Mouse (Mus musculus) adrenal gland, postnatal 36 days (tissue): ENCODE results near the gene Kazn. TPM values are rescaled to one million over a fixed set of nuclear protein-coding genes. Genes with fewer than 3 reads are reported as not detected.

ENCODE experiments used
- DNase-seq, 2 experiments: peaks; one replicate each; pipeline ENCODE4 v3.0.0; 2021; ENCODE audit warnings: mixed read lengths in 1 of 2
- total RNA-seq, 2 experiments: library from RNA; stranded (reverse); gene quantifications; 2 replicates each; pipeline ENCODE4 v1.2.3; 2021

Kazn gene
- total RNA-seq, 2 experiments from 2014 or later = 21.7 to 25.1 TPM

- DNase-seq = peak; percentile 63 to 68
These were observed 3.7 kb upstream of the Kazn start for GRCm38 (mm10) chr4:142242750-142243383.

- no peak for DNase-seq
These were observed 3.0 kb upstream of the Kazn start for GRCm38 (mm10) chr4:142242164-142242563.

DNA sequence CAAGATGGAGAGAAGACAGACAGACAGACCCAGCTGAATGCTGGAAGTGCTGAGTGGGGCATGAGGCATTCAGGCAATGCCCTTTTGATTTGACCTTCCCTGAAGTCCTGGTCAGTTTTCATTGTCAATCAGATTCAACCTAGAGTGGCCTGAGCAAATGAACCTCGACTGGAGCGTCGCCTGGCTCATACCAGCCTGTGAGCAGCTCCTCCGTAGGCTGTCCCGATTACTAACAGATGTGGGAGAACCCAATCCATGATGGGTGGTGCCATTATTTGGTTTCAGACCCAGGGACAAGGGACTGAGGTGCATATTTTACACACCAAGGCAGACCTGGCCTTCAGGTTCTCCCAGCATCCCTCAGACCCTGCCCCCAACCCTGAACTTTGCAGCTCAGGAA lies 1.7 kb upstream of the Kazn start:
- DNase-seq = no peak

DNA sequence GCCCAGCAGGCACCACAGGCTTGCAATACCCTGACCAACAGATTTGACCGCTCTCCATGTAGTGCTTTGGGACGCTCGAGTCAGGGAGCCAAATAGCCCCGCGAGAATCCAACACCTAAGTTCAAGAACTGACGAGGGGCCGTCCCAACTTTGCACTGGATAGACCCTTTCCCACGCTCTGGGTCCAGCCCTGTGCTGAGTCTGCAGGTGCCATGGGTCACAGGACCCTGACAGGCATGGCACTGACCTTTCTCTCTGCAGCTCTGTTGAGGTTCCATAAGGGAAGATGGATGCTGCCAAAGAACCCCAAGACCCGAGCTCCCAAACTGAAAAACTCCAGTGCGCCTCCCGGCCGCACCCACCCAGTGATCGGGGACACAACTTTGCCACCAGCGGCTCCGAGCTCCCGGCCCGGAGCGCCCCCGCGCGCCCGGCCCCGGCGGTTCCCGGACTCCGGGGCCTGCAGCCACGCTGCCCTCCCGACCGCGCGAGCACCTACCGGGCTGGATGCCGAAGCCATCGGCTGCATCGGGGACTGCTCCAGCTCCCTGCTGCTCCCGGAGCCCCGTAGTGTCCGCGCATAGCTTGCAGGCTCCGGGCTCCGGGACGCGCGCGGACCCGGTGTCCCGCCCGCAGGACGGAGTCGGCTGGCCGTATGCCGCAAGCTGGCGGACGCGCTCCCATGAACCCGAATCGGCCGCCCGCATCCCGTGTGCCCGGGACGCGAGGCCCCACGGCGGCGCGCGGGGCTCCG lies 538 bp downstream of the Kazn start:
- peak; percentile 77 to 87 for DNase-seq

DNA sequence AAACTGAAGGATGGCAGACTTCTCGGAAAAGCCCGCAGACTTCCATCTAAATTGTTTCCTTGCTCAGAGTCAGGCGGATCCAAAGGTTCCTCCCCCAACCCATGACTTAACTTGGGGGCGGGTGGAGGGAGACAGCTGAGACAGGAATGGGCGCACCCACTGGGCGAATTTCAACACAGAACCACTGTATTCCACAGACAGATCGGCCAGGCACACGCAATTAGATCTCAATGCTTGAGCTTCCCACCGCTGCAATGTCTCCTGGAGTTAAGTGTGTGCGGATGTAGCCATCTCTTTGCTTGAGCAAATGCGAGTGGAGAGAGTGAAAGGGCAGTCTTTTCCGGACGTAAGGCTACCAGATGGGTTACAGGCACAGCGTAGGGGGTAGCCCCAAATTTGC lies 1.2 kb downstream of the Kazn start:
- DNase-seq = peak; percentile 52 to 55

- DNase-seq = no peak
These were observed 2.5 kb downstream of the Kazn start for GRCm38 (mm10) chr4:142236681-142237080.

DNA sequence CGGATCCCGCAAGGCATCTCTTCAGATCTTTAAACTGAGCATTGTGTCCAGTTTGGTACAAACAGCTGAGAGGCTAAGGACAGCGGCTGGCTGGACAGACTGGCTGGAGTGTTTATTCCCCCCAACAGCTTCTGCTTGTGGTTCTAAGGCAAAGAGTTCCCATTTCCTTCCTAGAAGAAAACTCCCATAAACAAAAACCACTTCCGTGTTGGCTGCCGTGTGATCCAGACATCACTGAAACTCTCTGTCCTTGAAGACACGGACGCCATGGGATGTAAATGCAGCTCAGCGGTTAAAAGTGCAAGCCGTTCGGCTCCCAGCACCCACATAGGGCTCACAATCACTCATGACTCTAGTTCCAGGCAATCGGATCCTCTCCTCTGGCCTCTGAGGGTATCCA lies 3.8 kb downstream of the Kazn start:
- DNase-seq = no peak

- DNase-seq = no peak
These were observed 4.4 kb downstream of the Kazn start for GRCm38 (mm10) chr4:142234828-142235227.

DNA sequence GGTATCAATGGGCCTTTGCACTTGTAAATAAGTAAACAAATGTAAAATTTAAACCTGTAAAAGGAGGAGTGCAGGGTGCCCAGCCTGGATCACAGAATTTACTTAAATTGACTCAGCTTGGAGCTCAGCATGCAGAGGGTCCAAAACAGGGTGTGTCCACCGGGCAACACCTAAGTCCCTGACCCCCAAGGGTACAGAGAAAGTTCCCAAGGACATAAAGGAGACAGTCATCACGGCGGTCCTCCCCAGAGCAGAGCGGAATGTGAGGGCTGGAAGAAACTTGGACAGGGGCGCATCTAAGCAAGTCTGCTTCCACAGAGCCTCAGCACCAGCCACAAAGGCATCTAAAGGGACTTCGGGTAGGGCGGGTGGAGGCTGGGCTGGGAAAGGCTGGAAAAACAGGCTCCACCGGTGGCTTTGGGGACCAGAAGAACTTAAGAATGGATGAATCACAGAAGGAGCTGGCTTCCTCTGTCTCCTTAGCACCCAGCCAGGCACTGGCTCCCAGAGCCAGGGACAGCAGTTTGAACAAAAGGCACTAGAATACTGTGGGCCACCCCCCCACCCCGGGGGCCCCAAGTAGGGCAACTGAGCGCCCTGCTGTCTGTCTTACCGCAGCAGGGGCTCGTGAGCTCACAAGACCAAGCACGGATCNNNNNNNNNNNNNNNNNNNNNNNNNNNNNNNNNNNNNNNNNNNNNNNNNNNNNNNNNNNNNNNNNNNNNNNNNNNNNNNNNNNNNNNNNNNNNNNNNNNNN lies 10.2 kb downstream of the Kazn start:
- DNase-seq = no peak

DNA sequence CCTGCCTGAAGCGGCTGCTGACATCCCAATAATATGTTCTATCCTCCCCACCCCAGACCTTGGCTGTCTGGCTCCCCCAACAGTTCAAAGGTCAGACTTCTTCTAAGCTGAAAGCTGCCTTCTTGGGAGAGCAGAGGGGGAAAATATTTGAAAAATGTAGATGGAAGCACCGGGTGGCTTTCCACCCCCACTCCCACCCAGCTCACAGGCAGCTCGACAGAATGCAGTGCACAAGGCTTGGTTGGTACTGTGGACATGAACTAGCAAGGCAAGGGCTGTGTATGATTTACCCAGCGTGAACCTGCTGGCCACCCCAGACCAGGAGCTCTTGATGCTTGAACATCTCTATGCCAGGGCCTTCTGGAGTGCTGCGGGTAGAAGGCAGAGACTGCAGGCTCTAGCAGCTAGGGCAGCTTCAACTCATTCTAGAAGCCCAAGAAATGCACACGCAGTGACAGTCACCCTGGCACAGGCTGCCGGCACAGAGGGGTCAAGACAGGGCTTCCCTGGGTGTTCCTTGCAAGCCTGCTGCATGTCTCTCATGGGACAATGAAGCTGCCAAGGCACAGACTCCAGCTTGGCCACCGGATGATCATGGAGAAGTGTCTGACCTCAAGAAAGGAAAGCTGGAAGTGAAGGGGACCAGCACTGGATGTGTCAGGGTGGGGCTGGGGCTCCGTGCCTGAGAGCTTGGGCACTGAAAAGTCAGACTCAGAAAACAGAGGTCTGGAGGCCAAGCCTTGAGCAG lies 15.1 kb downstream of the Kazn start:
- DNase-seq = no peak

DNA sequence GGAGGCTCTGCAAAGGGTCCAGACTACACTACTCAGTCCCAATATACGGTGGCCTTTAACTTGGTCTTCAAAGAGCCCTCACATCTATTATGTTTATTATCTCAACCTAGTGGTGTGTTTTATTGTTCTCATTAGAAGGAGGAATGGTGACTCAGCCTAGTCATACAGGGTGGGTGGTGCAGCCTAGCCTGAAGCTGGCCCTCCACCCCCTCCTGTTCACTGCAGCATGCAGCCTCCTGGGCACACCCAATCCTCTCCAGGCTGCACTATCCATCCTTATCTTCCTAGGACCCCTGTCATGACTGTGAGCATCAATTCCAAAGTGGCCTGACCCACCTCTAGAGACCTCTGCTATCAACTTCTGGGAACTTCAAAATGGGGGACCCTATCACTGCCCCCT lies 16.8 kb downstream of the Kazn start:
- no peak for DNase-seq

DNA sequence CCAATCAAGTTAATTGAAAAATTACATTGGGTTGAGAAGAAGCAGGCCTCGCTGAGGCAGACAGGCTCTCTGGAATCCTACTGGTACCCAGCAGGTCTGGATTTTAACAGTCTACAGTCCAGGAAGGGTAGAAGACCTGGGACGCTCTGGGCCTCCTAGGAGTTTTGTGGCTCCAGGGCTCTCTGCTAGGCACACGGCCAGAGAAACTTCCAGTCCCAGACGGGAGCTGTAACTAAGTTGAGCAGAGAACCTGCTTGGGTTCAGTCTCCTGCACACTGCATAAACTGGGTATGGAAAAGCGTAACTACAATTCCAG lies 17.5 kb downstream of the Kazn start:
- no peak for DNase-seq

DNA sequence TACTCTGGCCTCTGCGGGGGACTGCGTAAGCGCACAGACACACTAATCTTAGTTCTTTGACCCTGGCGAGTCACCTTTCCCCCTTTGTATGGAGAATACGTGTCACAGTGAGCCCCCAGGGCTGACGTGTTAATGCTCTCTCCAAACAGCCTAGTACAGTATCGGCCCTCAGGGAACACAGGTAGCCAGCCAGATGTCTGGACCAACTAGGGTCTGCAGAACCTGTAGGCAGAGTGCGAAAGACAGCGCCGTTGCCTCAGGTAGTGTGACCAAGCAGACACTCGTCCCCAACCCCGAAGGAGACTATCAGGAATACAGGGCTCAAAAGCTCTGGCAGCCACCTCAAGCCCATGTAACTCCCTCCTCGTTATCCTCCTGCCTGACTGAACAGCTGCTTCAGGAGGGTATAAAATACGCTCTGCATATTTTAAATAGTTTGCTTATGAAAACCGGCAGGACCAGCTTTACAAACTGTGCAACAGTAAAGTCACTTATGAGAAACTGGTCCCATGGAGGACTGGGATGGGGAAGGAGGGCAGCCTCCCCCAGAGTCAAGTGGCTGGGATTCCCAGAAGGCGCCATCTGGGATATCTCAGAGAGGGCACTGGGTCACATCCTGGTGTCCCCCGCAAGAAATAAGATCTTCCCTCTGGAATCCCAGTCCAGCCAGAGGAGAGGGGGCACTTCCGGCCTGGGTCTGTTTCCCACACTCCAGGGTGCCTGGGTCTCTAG lies 18.0 kb downstream of the Kazn start:
- no peak for DNase-seq

DNA sequence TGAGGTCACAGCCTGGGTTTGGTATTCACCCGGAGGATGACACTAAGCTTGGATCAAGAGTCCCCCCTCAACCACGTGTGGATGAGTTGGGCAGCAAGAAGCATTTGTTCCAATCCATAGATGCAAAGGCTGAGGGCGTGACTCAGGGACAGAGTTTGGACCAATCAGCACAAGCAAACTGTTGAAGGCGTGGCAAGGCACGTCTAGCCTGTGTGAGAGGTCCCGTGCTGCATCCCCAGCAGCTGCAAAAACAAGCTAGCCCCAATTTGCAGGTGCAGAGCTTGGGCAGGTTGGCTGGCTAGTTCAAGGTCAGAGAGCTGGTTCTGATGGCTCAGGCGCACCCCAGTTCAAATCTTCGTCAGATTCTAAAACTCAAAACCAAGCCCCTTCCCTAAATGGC lies 20.2 kb downstream of the Kazn start:
- DNase-seq = no peak

DNA sequence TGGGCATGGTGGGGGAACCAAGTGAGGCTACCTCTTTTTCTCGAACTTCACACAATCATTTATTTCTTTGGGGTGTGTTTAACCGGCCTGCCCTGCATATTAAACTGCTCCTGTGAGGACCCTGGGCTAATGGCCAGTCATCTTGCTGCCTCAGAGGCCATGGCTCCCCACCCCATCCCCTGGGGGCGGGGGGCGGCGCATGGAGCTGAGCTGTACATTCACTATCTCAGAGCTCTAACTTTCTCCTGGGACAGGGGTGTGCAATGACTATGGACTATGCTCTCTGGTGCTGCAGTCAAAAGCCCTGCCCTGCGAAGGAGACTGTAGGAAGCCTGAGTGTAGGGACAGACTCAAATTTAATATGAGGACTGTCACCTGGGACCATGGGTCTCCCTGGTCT lies 22.2 kb downstream of the Kazn start:
- no peak for DNase-seq

- DNase-seq = peak; percentile 41 to 43
These were observed 23.4 kb downstream of the Kazn start for GRCm38 (mm10) chr4:142215760-142216159.

DNA sequence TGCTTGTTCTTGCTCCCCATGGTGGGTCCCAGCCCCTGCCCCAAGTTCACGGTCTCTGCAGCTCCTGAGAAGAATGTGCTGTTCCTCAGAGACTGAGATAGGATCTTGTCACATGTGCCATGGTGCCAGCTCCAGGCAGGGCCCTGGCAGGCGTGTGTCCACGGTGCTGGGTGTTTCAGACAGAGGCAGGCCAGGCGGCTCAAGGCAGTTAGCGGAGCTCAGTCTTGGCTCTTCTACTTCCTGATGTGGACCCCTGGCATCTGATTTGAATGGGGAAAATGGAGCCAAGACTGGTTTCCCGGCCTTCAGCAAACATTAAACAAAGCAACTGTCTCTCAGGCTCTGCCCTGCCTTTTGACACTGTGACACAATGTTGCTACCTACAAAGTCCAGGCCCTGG lies 24.7 kb downstream of the Kazn start:
- DNase-seq = no peak

GRCm38 (mm10) chr4:142212425-142212824 lies 26.8 kb downstream of the Kazn start:
- DNase-seq = no peak

- no peak for DNase-seq
These were observed 29.3 kb downstream of the Kazn start for GRCm38 (mm10) chr4:142209884-142210283.

DNA sequence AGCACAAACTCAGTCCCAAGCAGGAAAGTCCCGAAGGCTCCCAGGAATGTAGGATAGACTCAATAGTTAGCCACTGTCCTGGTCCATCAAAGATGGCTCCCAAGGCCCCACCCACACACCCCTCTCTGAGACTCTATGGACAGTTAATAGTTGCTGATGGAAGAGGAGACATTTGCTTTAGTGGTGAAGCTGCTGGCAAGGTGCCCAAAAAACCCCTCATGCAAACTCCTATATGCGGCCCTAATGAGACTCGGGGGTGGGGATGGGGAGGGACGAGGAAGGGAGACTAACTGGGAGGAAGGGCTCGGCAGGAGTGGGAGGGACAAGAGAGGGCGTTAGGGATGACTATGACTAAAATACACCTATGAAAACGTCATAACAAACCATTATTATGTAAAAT lies 29.7 kb downstream of the Kazn start:
- no peak for DNase-seq

DNA sequence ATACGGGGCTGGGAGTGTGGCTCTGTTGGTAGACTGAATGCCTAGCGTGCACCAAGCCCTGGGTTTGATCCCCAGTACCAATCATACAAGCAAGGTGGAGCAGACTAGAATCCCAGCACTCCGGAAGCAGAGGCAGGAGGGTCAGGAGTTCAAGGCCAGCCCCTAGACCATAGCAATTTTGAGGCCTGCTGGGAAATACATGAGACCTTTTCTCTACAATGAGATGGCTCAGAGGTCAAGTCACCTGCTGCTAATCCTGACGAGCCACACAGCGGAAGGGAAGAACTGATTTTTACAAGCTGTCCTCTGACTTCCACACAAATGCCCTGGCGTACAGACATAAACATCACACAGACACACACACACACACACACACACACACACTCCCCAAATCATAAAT lies 33.5 kb downstream of the Kazn start:
- DNase-seq = no peak

- peak; percentile 46 to 64 for DNase-seq
These were observed 42.6 kb downstream of the Kazn start for GRCm38 (mm10) chr4:142196626-142197025.
